Mouse (Mus musculus) embryo, embryonic 11.5 days (tissue): ENCODE results near the gene 2610028H24Rik.
A peak's percentile ranks its signal among the peaks of the same experiment; 100 is the strongest.

Experiments used
- DNase-seq: peaks from one replicate; pipeline ENCODE4 v3.0.0-alpha.2; 2012; ENCODE audit warnings: low read depth, low spot score

The 2610028H24Rik gene

GRCm38 (mm10) chr10:76448851-76449250 lies at the start of gene 2610028H24Rik:
Gene 2610028H24Rik, plus strand, starts transcription at chr10:76449081.
- no peak for DNase-seq

GRCm38 (mm10) chr10:76408520-76408919 lies 40.4 kb upstream of the 2610028H24Rik start:
- DNase-seq, result no peak

GRCm38 (mm10) chr10:76416811-76417210 lies 32.1 kb upstream of the 2610028H24Rik start:
- DNase-seq, result no peak

- DNase-seq, result no peak
Observed at GRCm38 (mm10) chr10:76425674-76426073, 23.2 kb upstream of the 2610028H24Rik start.

GRCm38 (mm10) chr10:76433925-76434324 lies 15.0 kb upstream of the 2610028H24Rik start:
- DNase-seq, result no peak

GRCm38 (mm10) chr10:76439107-76439890 lies 9.6 kb upstream of the 2610028H24Rik start:
- DNase-seq, result no peak

GRCm38 (mm10) chr10:76440281-76440680 lies 8.6 kb upstream of the 2610028H24Rik start, which contains the start of gene AC141477.1:
Gene AC141477.1, minus strand, starts transcription at chr10:76440444.
- no peak for DNase-seq

GRCm38 (mm10) chr10:76442178-76443088 lies 6.4 kb upstream of the 2610028H24Rik start, which contains the start of gene Pcnt:
Gene Pcnt, minus strand, starts transcription at chr10:76442786.
- peak; percentile 97 for DNase-seq

- DNase-seq, result no peak
Observed at GRCm38 (mm10) chr10:76445996-76446681, 2.7 kb upstream of the 2610028H24Rik start.

GRCm38 (mm10) chr10:76447406-76448229 lies 1.3 kb upstream of the 2610028H24Rik start:
- DNase-seq, result no peak

- DNase-seq, result no peak
Observed at GRCm38 (mm10) chr10:76455289-76455688, 6.4 kb downstream of the 2610028H24Rik start.

GRCm38 (mm10) chr10:76461255-76461654 lies 12.4 kb downstream of the 2610028H24Rik start:
- no peak for DNase-seq

GRCm38 (mm10) chr10:76462312-76462711 lies 13.4 kb downstream of the 2610028H24Rik start:
- DNase-seq, result no peak

GRCm38 (mm10) chr10:76462721-76463120 lies 13.8 kb downstream of the 2610028H24Rik start:
- no peak for DNase-seq

- DNase-seq, result peak; percentile 81
Observed at GRCm38 (mm10) chr10:76468203-76469162, 19.6 kb downstream of the 2610028H24Rik start, which contains the start of the genes Mcm3ap and Ybey. Gene Mcm3ap, plus strand, starts transcription at chr10:76468927. Gene Ybey, minus strand, starts transcription at chr10:76469114.

GRCm38 (mm10) chr10:76473759-76474158 lies 24.9 kb downstream of the 2610028H24Rik start:
- DNase-seq, result no peak

- no peak for DNase-seq
Observed at GRCm38 (mm10) chr10:76480851-76481250, 32.0 kb downstream of the 2610028H24Rik start.

- DNase-seq, result no peak
Observed at GRCm38 (mm10) chr10:76481480-76481879, 32.6 kb downstream of the 2610028H24Rik start.

- DNase-seq, result no peak
Observed at GRCm38 (mm10) chr10:76486302-76486701, 37.4 kb downstream of the 2610028H24Rik start.
